Mouse (Mus musculus) frontal cortex, postnatal 36 days (tissue): ENCODE measurements around the gene Zfp92.
A peak's percentile ranks its signal among the peaks of the same experiment; 100 is the strongest.
"Not testable (repeated sequence)": the region's sequence is repeated elsewhere in the genome, so short reads cannot be mapped to it uniquely, and the experiment has no call there.

Source experiments
- DNase-seq, 2 experiments: peaks; one replicate each; pipeline ENCODE4 v3.0.0; 2022; ENCODE audit warnings: low spot score in 2 of 2

Zfp92 gene

GRCm38 (mm10) chrX:73410880-73411517 is at the start of gene Zfp92:
Gene Zfp92 (plus strand): TSS chrX:73411096.
- peak; percentile 13 to 40 for DNase-seq

GRCm38 (mm10) chrX:73363291-73363690 is 47.6 kb upstream of the Zfp92 start:
- DNase-seq = no peak

- DNase-seq = peak in 1 of 2 experiments; percentile 3
Measured at GRCm38 (mm10) chrX:73384419-73384818, 26.5 kb upstream of the Zfp92 start.

GRCm38 (mm10) chrX:73384924-73385323 is 26.0 kb upstream of the Zfp92 start:
- DNase-seq = no peak

GRCm38 (mm10) chrX:73391481-73391880 is 19.4 kb upstream of the Zfp92 start:
- DNase-seq = no peak

GRCm38 (mm10) chrX:73396446-73396845 is 14.4 kb upstream of the Zfp92 start:
- no peak for DNase-seq

GRCm38 (mm10) chrX:73398636-73399035 is 12.3 kb upstream of the Zfp92 start, which contains the start of gene Gm18336:
Gene Gm18336 (minus strand): TSS chrX:73398736.
- not testable (repeated sequence) for DNase-seq

- no peak for DNase-seq
Measured at GRCm38 (mm10) chrX:73400951-73401350, 9.9 kb upstream of the Zfp92 start.

GRCm38 (mm10) chrX:73401616-73402015 is 9.3 kb upstream of the Zfp92 start:
- DNase-seq = no peak

GRCm38 (mm10) chrX:73412767-73413166 is 1.9 kb downstream of the Zfp92 start:
- peak in 1 of 2 experiments; percentile 2 for DNase-seq

GRCm38 (mm10) chrX:73430036-73430435 is 19.1 kb downstream of the Zfp92 start:
- DNase-seq = peak in 1 of 2 experiments; percentile 10

GRCm38 (mm10) chrX:73432850-73433249 is 22.0 kb downstream of the Zfp92 start:
- no peak for DNase-seq

GRCm38 (mm10) chrX:73435252-73435651 is 24.4 kb downstream of the Zfp92 start, which contains the start of gene Trex2:
Gene Trex2 (minus strand): TSS chrX:73435344.
- no peak for DNase-seq

- no peak for DNase-seq
Measured at GRCm38 (mm10) chrX:73441428-73441827, 30.5 kb downstream of the Zfp92 start.

GRCm38 (mm10) chrX:73451949-73452348 is 41.1 kb downstream of the Zfp92 start:
- peak; percentile 51 to 54 for DNase-seq

- peak; percentile 88 to 93 for DNase-seq
Measured at GRCm38 (mm10) chrX:73458877-73459392, 48.0 kb downstream of the Zfp92 start, which contains the start of gene Haus7. Gene Haus7 (minus strand): TSS chrX:73459044.

- DNase-seq = no peak
Measured at GRCm38 (mm10) chrX:73460792-73461191, 49.9 kb downstream of the Zfp92 start.

- DNase-seq = peak in 1 of 2 experiments; percentile 18
Measured at GRCm38 (mm10) chrX:73465483-73466186, 54.7 kb downstream of the Zfp92 start.

- DNase-seq = no peak
Measured at GRCm38 (mm10) chrX:73467446-73468241, 56.7 kb downstream of the Zfp92 start.

GRCm38 (mm10) chrX:73468330-73468729 is 57.4 kb downstream of the Zfp92 start:
- no peak for DNase-seq

- no peak for DNase-seq
Measured at GRCm38 (mm10) chrX:73468752-73469151, 57.9 kb downstream of the Zfp92 start.

- no peak for DNase-seq
Measured at GRCm38 (mm10) chrX:73471764-73472163, 60.9 kb downstream of the Zfp92 start.
